Mouse (Mus musculus) liver, adult 2 months (tissue): ENCODE data around the gene Grhl1.

Experiments
- CTCF ChIP-seq: fragments of 200-500 bp; IDR thresholded peaks from 2 replicates; pipeline ENCODE4 v1.5.1; 2011; ENCODE audit warnings: low read depth, low read length, control low read depth
- POLR2A ChIP-seq: fragments of 200-500 bp; IDR thresholded peaks from 2 replicates; pipeline ENCODE4 v1.6.1; 2011; ENCODE audit warnings: low read length, control low read depth; ENCODE audit not compliant: insufficient read depth; ENCODE audit errors: extremely low read depth

- TF ChIP-seq CTCF (no peak), POLR2A (no peak)
Observed at GRCm38 (mm10) chr12:24634648-24635047, 62.6 kb downstream of the Grhl1 start.
